Mouse (Mus musculus): ENCODE measurements around the gene F5. TPM values are rescaled to one million over a fixed set of nuclear protein-coding genes. Genes with fewer than 3 reads are reported as not detected.

The F5 gene
- polyA plus RNA-seq, 2 experiments, result 8.3 to 11.6 TPM

- no peak overlapping the region for H3K9ac ChIP-seq (replicated peaks)
- TF ChIP-seq CTCF (IDR thresholded peaks at IDR 0.05; ENCODE audit: low read depth), result no peak
- no peak for TF ChIP-seq EP300 (IDR thresholded peaks at IDR 0.05; ENCODE audit: low read depth)
- no peaks in the 10 kb centered on the region for H3K36me3 ChIP-seq (replicated peaks; ENCODE audit: control insufficient read depth, insufficient read depth, low read depth)
- no peak overlapping the region for H3K27ac ChIP-seq
- DNase-seq (ENCODE audit: low read depth in 3 of 3, low spot score in 3 of 3) (no peak), ATAC-seq (ENCODE audit: insufficient read depth) (no peak)
- H3K4me1 ChIP-seq (replicated peaks; ENCODE audit: control insufficient read depth in 2 of 2, insufficient read depth in 2 of 2, low read length in 1 of 2), result peaks cover 0 to 11% of the 10 kb centered on the region in 2 experiments; a peak in 2 of 4 replicates
- H3K4me2 ChIP-seq (ENCODE audit: low read depth), result no peak overlapping the region
- H3K4me3 ChIP-seq (ENCODE audit: insufficient read depth in 1 of 2, low read depth in 2 of 2, low read length in 2 of 2), result no peak overlapping the region
- H3K27me3 ChIP-seq (ENCODE audit: control insufficient read depth, insufficient read depth, low read length), result no peaks in the 10 kb centered on the region
- no peaks in the 10 kb centered on the region for H3K9me3 ChIP-seq (ENCODE audit: control insufficient read depth, low read length)
- 38% methylated on average over 6 of the region's 6 CpGs for WGBS (ENCODE audit: insufficient replicate concordance)
Measured at GRCm38 (mm10) chr1:164136636-164137035, 15.0 kb upstream of the F5 start.

- H3K4me2 ChIP-seq (ENCODE audit: low read depth), result no peak overlapping the region
- H3K27me3 ChIP-seq (ENCODE audit: control insufficient read depth, insufficient read depth, low read length), result no peaks in the 10 kb centered on the region
- H3K36me3 ChIP-seq (replicated peaks; ENCODE audit: control insufficient read depth, insufficient read depth, low read depth), result no peaks in the 10 kb centered on the region
- H3K9me3 ChIP-seq (ENCODE audit: control insufficient read depth, low read length), result no peaks in the 10 kb centered on the region
- peaks cover 0 to 11% of the 10 kb centered on the region in 2 experiments; a peak in 2 of 4 replicates for H3K4me1 ChIP-seq (replicated peaks; ENCODE audit: control insufficient read depth in 2 of 2, insufficient read depth in 2 of 2, low read length in 1 of 2)
- H3K9ac ChIP-seq (replicated peaks), result no peak overlapping the region
- DNase-seq (ENCODE audit: low read depth in 3 of 3, low spot score in 3 of 3) (peak; percentile 33 to 34 (median 33)), ATAC-seq (ENCODE audit: insufficient read depth) (0 out of 2 replicates have a peak, but pooled peaks have one; percentile 40)
- 1% methylated on average over 5 of the region's 5 CpGs for WGBS (ENCODE audit: insufficient replicate concordance)
- no peak overlapping the region for H3K27ac ChIP-seq
- TF ChIP-seq EP300 (IDR thresholded peaks at IDR 0.05; ENCODE audit: low read depth) (no peak), CTCF (IDR thresholded peaks at IDR 0.05; ENCODE audit: low read depth) (peak; percentile 93)
- no peak overlapping the region for H3K4me3 ChIP-seq (ENCODE audit: insufficient read depth in 1 of 2, low read depth in 2 of 2, low read length in 2 of 2)
Measured at GRCm38 (mm10) chr1:164138365-164139130, 13.1 kb upstream of the F5 start.

- H3K36me3 ChIP-seq (replicated peaks; ENCODE audit: control insufficient read depth, insufficient read depth, low read depth), result no peaks in the 10 kb centered on the region
- no peak for TF ChIP-seq EP300 (IDR thresholded peaks at IDR 0.05; ENCODE audit: low read depth)
- no peak for TF ChIP-seq CTCF (IDR thresholded peaks at IDR 0.05; ENCODE audit: low read depth)
- no peak for DNase-seq (ENCODE audit: low read depth in 3 of 3, low spot score in 3 of 3)
- no peak overlapping the region for H3K9ac ChIP-seq (replicated peaks)
- H3K27ac ChIP-seq, result no peak overlapping the region
- no peak for ATAC-seq (ENCODE audit: insufficient read depth)
- H3K9me3 ChIP-seq (ENCODE audit: control insufficient read depth, low read length), result no peaks in the 10 kb centered on the region
- no peak overlapping the region for H3K4me3 ChIP-seq (ENCODE audit: insufficient read depth in 1 of 2, low read depth in 2 of 2, low read length in 2 of 2)
- H3K4me1 ChIP-seq (replicated peaks; ENCODE audit: control insufficient read depth in 2 of 2, insufficient read depth in 2 of 2, low read length in 1 of 2), result peaks cover 0 to 11% of the 10 kb centered on the region in 2 experiments; a peak in 2 of 4 replicates
- no peaks in the 10 kb centered on the region for H3K27me3 ChIP-seq (ENCODE audit: control insufficient read depth, insufficient read depth, low read length)
- H3K4me2 ChIP-seq (ENCODE audit: low read depth), result no peak overlapping the region
- 31% methylated on average over 4 of the region's 4 CpGs for WGBS (ENCODE audit: insufficient replicate concordance)
Measured at GRCm38 (mm10) chr1:164139464-164139863, 12.2 kb upstream of the F5 start.

GRCm38 (mm10) chr1:164149083-164149482 is 2.6 kb upstream of the F5 start:
- Histone ChIP-seq H3K4me2 (ENCODE audit: low read depth) (no peak overlapping the region), H3K36me3 (replicated peaks; ENCODE audit: control insufficient read depth, insufficient read depth, low read depth) (no peaks in the 10 kb centered on the region), H3K4me1 (replicated peaks; ENCODE audit: control insufficient read depth in 2 of 2, insufficient read depth in 2 of 2, low read length in 1 of 2) (peaks cover 0 to 4% of the 10 kb centered on the region in 2 experiments; a peak in 1 of 4 replicates), H3K27me3 (ENCODE audit: control insufficient read depth, insufficient read depth, low read length) (no peaks in the 10 kb centered on the region), H3K4me3 (ENCODE audit: insufficient read depth in 1 of 2, low read depth in 2 of 2, low read length in 2 of 2) (no peak overlapping the region), H3K9ac (replicated peaks) (no peak overlapping the region), H3K27ac (no peak overlapping the region), H3K9me3 (ENCODE audit: control insufficient read depth, low read length) (no peaks in the 10 kb centered on the region)
- 75% methylated on average over 7 of the region's 7 CpGs for WGBS (ENCODE audit: insufficient replicate concordance)
- TF ChIP-seq EP300 (IDR thresholded peaks at IDR 0.05; ENCODE audit: low read depth), result no peak
- no peak for TF ChIP-seq CTCF (IDR thresholded peaks at IDR 0.05; ENCODE audit: low read depth)
- no peak for ATAC-seq (ENCODE audit: insufficient read depth)
- no peak for DNase-seq (ENCODE audit: low read depth in 3 of 3, low spot score in 3 of 3)

- Histone ChIP-seq H3K27ac (no peak overlapping the region), H3K36me3 (replicated peaks; ENCODE audit: control insufficient read depth, insufficient read depth, low read depth) (no peaks in the 10 kb centered on the region), H3K4me1 (replicated peaks; ENCODE audit: control insufficient read depth in 2 of 2, insufficient read depth in 2 of 2, low read length in 1 of 2) (peaks cover 0 to 4% of the 10 kb centered on the region in 2 experiments; a peak in 1 of 4 replicates), H3K4me3 (ENCODE audit: insufficient read depth in 1 of 2, low read depth in 2 of 2, low read length in 2 of 2) (no peak overlapping the region; a peak in 1 of 4 replicates), H3K9ac (replicated peaks) (no peak overlapping the region), H3K4me2 (ENCODE audit: low read depth) (peak overlapping the region; percentile 27), H3K27me3 (ENCODE audit: control insufficient read depth, insufficient read depth, low read length) (no peaks in the 10 kb centered on the region), H3K9me3 (ENCODE audit: control insufficient read depth, low read length) (no peaks in the 10 kb centered on the region)
- no peak for DNase-seq (ENCODE audit: low read depth in 3 of 3, low spot score in 3 of 3)
- WGBS (ENCODE audit: insufficient replicate concordance), result 63% methylated on average over 5 of the region's 5 CpGs
- TF ChIP-seq EP300 (IDR thresholded peaks at IDR 0.05; ENCODE audit: low read depth), result no peak
- TF ChIP-seq CTCF (IDR thresholded peaks at IDR 0.05; ENCODE audit: low read depth), result no peak
- no peak for ATAC-seq (ENCODE audit: insufficient read depth)
Measured at GRCm38 (mm10) chr1:164152836-164153235, 1.2 kb downstream of the F5 start.
